Mouse (Mus musculus) frontal cortex, adult 2 months (tissue): Measurements from ENCODE around the gene Akap9. TPM values are rescaled to one million over a fixed set of nuclear protein-coding genes. Genes with fewer than 3 reads are reported as not detected.
A peak's percentile ranks its signal among the peaks of the same experiment; 100 is the strongest.
"Not testable (repeated sequence)": the region's sequence is repeated elsewhere in the genome, so short reads cannot be mapped to it uniquely, and the experiment has no call there.

ENCODE experiments used
- DNase-seq, 2 experiments: peaks; one replicate each; pipeline ENCODE4 v3.0.0; 2022; ENCODE audit warnings: low spot score in 1 of 2; ENCODE audit errors: extremely low spot score in 1 of 2
- polyA plus RNA-seq: library from polyadenylated mRNA; depleted of rRNA; stranded (reverse); fragments of >200 nt; gene quantifications from 2 replicates; pipeline ENCODE4 v1.2.3, GENCODE M21; 2012; rRNA removed

Akap9 gene
- 25.6 and 29.8 TPM in 2 replicates for polyA plus RNA-seq

- peak in 1 of 2 experiments; percentile 65 for DNase-seq
These were observed at the start of gene Akap9 for GRCm38 (mm10) chr5:3927801-3928689. Akap9 (plus strand) TSS chr5:3928054.

GRCm38 (mm10) chr5:3886862-3887261, 41.0 kb upstream of the Akap9 start:
- DNase-seq = not testable (repeated sequence)

GRCm38 (mm10) chr5:3889201-3889600, 38.7 kb upstream of the Akap9 start:
- no peak for DNase-seq

GRCm38 (mm10) chr5:3893459-3894293, 34.2 kb upstream of the Akap9 start, which contains the start of gene Mterf1a:
Mterf1a (minus strand) TSS chr5:3893933.
- peak; percentile 17 to 37 for DNase-seq

- DNase-seq = not testable (repeated sequence)
These were observed 33.6 kb upstream of the Akap9 start for GRCm38 (mm10) chr5:3894294-3894619.

GRCm38 (mm10) chr5:3905471-3905870, 22.4 kb upstream of the Akap9 start:
- DNase-seq = no peak

- no peak for DNase-seq
These were observed 5.5 kb upstream of the Akap9 start for GRCm38 (mm10) chr5:3922350-3922749.

- DNase-seq = no peak
These were observed 1.2 kb upstream of the Akap9 start for GRCm38 (mm10) chr5:3926666-3927065.

- peak in 1 of 2 experiments; percentile 18 for DNase-seq
These were observed 814 bp downstream of the Akap9 start for GRCm38 (mm10) chr5:3928690-3929046.

- DNase-seq = no peak
These were observed 2.9 kb downstream of the Akap9 start for GRCm38 (mm10) chr5:3930760-3931159.

- no peak for DNase-seq
These were observed 3.8 kb downstream of the Akap9 start for GRCm38 (mm10) chr5:3931636-3932035.

GRCm38 (mm10) chr5:3933551-3933950, 5.7 kb downstream of the Akap9 start:
- DNase-seq = no peak

GRCm38 (mm10) chr5:3935266-3935665, 7.4 kb downstream of the Akap9 start:
- no peak for DNase-seq

- DNase-seq = no peak
These were observed 8.1 kb downstream of the Akap9 start for GRCm38 (mm10) chr5:3935778-3936554.

- DNase-seq = no peak
These were observed 11.1 kb downstream of the Akap9 start for GRCm38 (mm10) chr5:3938905-3939304.

- DNase-seq = no peak
These were observed 11.5 kb downstream of the Akap9 start for GRCm38 (mm10) chr5:3939335-3939734.

- peak; percentile 48 to 77 for DNase-seq
These were observed 13.4 kb downstream of the Akap9 start for GRCm38 (mm10) chr5:3941240-3941639.

- DNase-seq = not testable (repeated sequence)
These were observed 15.3 kb downstream of the Akap9 start for GRCm38 (mm10) chr5:3943169-3943568.

- no peak for DNase-seq
These were observed 24.6 kb downstream of the Akap9 start for GRCm38 (mm10) chr5:3952498-3952897.

GRCm38 (mm10) chr5:3954541-3954940, 26.7 kb downstream of the Akap9 start:
- DNase-seq = no peak

GRCm38 (mm10) chr5:3961286-3961685, 33.4 kb downstream of the Akap9 start:
- no peak for DNase-seq
